Mouse (Mus musculus) thymus, adult 2 months (tissue): Measurements from ENCODE around the gene Gjb6.

Experiments
- CTCF ChIP-seq: fragments of 200-500 bp; IDR thresholded peaks from 2 replicates; pipeline ENCODE4 v1.5.1; 2012; ENCODE audit warnings: mild to moderate bottlenecking, control low read depth, low read length, moderate library complexity, borderline replicate concordance; ENCODE audit not compliant: control insufficient read depth, poor library complexity, insufficient read depth; ENCODE audit errors: extremely low read depth
- POLR2A ChIP-seq: fragments of 200-500 bp; IDR thresholded peaks from 2 replicates; pipeline ENCODE4 v1.6.1; 2012; ENCODE audit warnings: mild to moderate bottlenecking, low read length, control low read depth, moderate library complexity; ENCODE audit not compliant: control insufficient read depth, poor library complexity, insufficient read depth; ENCODE audit errors: extremely low read depth

GRCm38 (mm10) chr14:57082863-57083262, 50.5 kb downstream of the Gjb6 start:
- TF ChIP-seq CTCF (no peak), POLR2A (no peak)
